Mouse (Mus musculus) T-cell, adult 2 months (primary cell): ENCODE data around the gene Caln1.

Experiments used
- DNase-seq: peaks from one replicate; pipeline ENCODE4 v3.0.0; 2022; ENCODE audit warnings: low spot score

Caln1 gene

GRCm38 (mm10) chr5:130691349-130691748 is 322.1 kb downstream of the Caln1 start:
- DNase-seq = no peak

GRCm38 (mm10) chr5:130699476-130699875 is 330.2 kb downstream of the Caln1 start:
- DNase-seq = no peak

- no peak for DNase-seq
Measured at GRCm38 (mm10) chr5:130701777-130702176, 332.5 kb downstream of the Caln1 start.

GRCm38 (mm10) chr5:130702361-130702760 is 333.1 kb downstream of the Caln1 start:
- no peak for DNase-seq

- no peak for DNase-seq
Measured at GRCm38 (mm10) chr5:130704866-130705265, 335.6 kb downstream of the Caln1 start.

GRCm38 (mm10) chr5:130706202-130706855 is 337.1 kb downstream of the Caln1 start:
- DNase-seq = no peak

- DNase-seq = no peak
Measured at GRCm38 (mm10) chr5:130707755-130708154, 338.5 kb downstream of the Caln1 start.

- DNase-seq = no peak
Measured at GRCm38 (mm10) chr5:130708616-130709015, 339.4 kb downstream of the Caln1 start.

- no peak for DNase-seq
Measured at GRCm38 (mm10) chr5:130711643-130712042, 342.4 kb downstream of the Caln1 start.

GRCm38 (mm10) chr5:130712281-130712680 is 343.0 kb downstream of the Caln1 start:
- DNase-seq = no peak

- DNase-seq = no peak
Measured at GRCm38 (mm10) chr5:130715181-130715580, 345.9 kb downstream of the Caln1 start.

GRCm38 (mm10) chr5:130718385-130718784 is 349.1 kb downstream of the Caln1 start:
- DNase-seq = no peak

- no peak for DNase-seq
Measured at GRCm38 (mm10) chr5:130742171-130742570, 372.9 kb downstream of the Caln1 start.

- DNase-seq = no peak
Measured at GRCm38 (mm10) chr5:130757517-130757916, 388.3 kb downstream of the Caln1 start.

- no peak for DNase-seq
Measured at GRCm38 (mm10) chr5:130765784-130766183, 396.5 kb downstream of the Caln1 start.

GRCm38 (mm10) chr5:130771061-130771741 is 401.9 kb downstream of the Caln1 start:
- DNase-seq = no peak

- DNase-seq = no peak
Measured at GRCm38 (mm10) chr5:130772491-130772890, 403.2 kb downstream of the Caln1 start.

GRCm38 (mm10) chr5:130774946-130775345 is 405.7 kb downstream of the Caln1 start:
- DNase-seq = no peak

GRCm38 (mm10) chr5:130792755-130793452 is 423.6 kb downstream of the Caln1 start:
- no peak for DNase-seq

GRCm38 (mm10) chr5:130797713-130798112 is 428.5 kb downstream of the Caln1 start:
- no peak for DNase-seq

- DNase-seq = no peak
Measured at GRCm38 (mm10) chr5:130810314-130810713, 441.1 kb downstream of the Caln1 start.

- no peak for DNase-seq
Measured at GRCm38 (mm10) chr5:130810846-130811245, 441.6 kb downstream of the Caln1 start.

- no peak for DNase-seq
Measured at GRCm38 (mm10) chr5:130811266-130811665, 442.0 kb downstream of the Caln1 start.
